Mouse (Mus musculus): ENCODE data around the gene Ppp1r13b. TPM values are rescaled to one million over a fixed set of nuclear protein-coding genes. Genes with fewer than 3 reads are reported as not detected.
A peak's percentile ranks its signal among the peaks of the same experiment; 100 is the strongest.

The Ppp1r13b gene
- total and polyA plus RNA-seq, 2 experiments from 2014 or later, result 36.5 to 57.4 TPM

GRCm38 (mm10) chr12:111916514-111917217 is 8.8 kb upstream of the Ppp1r13b start:
- TF ChIP-seq CTCF (IDR thresholded peaks at IDR 0.05; ENCODE audit: low read depth), result no peak
- Histone ChIP-seq H3K9ac (replicated peaks; ENCODE audit: low read length) (no peak overlapping the region), H3K36me3 (ENCODE audit: insufficient read depth, low read length) (no peaks in the 10 kb centered on the region), H3K9me3 (ENCODE audit: low read length) (no peaks in the 10 kb centered on the region), H3K4me2 (ENCODE audit: low read depth, low read length) (no peak overlapping the region), H3K27me3 (ENCODE audit: insufficient read depth, low read length) (no peaks in the 10 kb centered on the region), H3K27ac (no peak overlapping the region; the same call in 1 of the 2 replicates), H3K4me3 (ENCODE audit: low read length) (no peak overlapping the region), H3K4me1 (ENCODE audit: insufficient read depth, low read length) (no peaks in the 10 kb centered on the region)
- peak; percentile 25 for DNase-seq (ENCODE audit: low spot score)
- WGBS, result 42% methylated on average over 12 of the region's 12 CpGs
- 0 out of 2 replicates have a peak, but pooled peaks have one; percentile 2 for ATAC-seq

- DNase-seq (ENCODE audit: low spot score) (peak; percentile 34), ATAC-seq (0 out of 2 replicates have a peak, but pooled peaks have one; percentile 31)
- no peak overlapping the region for H3K9ac ChIP-seq (replicated peaks; ENCODE audit: low read length)
- TF ChIP-seq CTCF (IDR thresholded peaks at IDR 0.05; ENCODE audit: low read depth), result no peak
- WGBS, result 73% methylated on average over 6 of the region's 6 CpGs
- H3K4me2 ChIP-seq (ENCODE audit: low read depth, low read length), result no peak overlapping the region
- no peaks in the 10 kb centered on the region for H3K27me3 ChIP-seq (ENCODE audit: insufficient read depth, low read length)
- no peaks in the 10 kb centered on the region for H3K4me1 ChIP-seq (ENCODE audit: insufficient read depth, low read length)
- no peaks in the 10 kb centered on the region for H3K36me3 ChIP-seq (ENCODE audit: insufficient read depth, low read length)
- H3K27ac ChIP-seq, result no peak overlapping the region
- H3K9me3 ChIP-seq (ENCODE audit: low read length), result no peaks in the 10 kb centered on the region
- H3K4me3 ChIP-seq (ENCODE audit: low read length), result no peak overlapping the region
Measured at GRCm38 (mm10) chr12:111915781-111916180, 7.9 kb upstream of the Ppp1r13b start.

GRCm38 (mm10) chr12:111914031-111914430 is 6.1 kb upstream of the Ppp1r13b start:
- no peak overlapping the region for H3K9ac ChIP-seq (replicated peaks; ENCODE audit: low read length)
- H3K4me1 ChIP-seq (ENCODE audit: insufficient read depth, low read length), result no peaks in the 10 kb centered on the region
- no peak overlapping the region for H3K27ac ChIP-seq
- no peaks in the 10 kb centered on the region for H3K27me3 ChIP-seq (ENCODE audit: insufficient read depth, low read length)
- H3K36me3 ChIP-seq (ENCODE audit: insufficient read depth, low read length), result no peaks in the 10 kb centered on the region
- no peak overlapping the region for H3K4me3 ChIP-seq (ENCODE audit: low read length)
- no peak overlapping the region for H3K4me2 ChIP-seq (ENCODE audit: low read depth, low read length)
- no peak for TF ChIP-seq CTCF (IDR thresholded peaks at IDR 0.05; ENCODE audit: low read depth)
- 55% methylated on average over 3 of the region's 3 CpGs for WGBS
- H3K9me3 ChIP-seq (ENCODE audit: low read length), result no peaks in the 10 kb centered on the region
- DNase-seq (ENCODE audit: low spot score), result no peak
- no peak for ATAC-seq

GRCm38 (mm10) chr12:111912802-111913201 is 4.9 kb upstream of the Ppp1r13b start:
- Histone ChIP-seq H3K27ac (no peak overlapping the region), H3K9me3 (ENCODE audit: low read length) (no peaks in the 10 kb centered on the region), H3K4me1 (ENCODE audit: insufficient read depth, low read length) (peaks cover 6% of the 10 kb centered on the region; the same call in 1 of the 2 replicates), H3K4me3 (ENCODE audit: low read length) (no peak overlapping the region), H3K4me2 (ENCODE audit: low read depth, low read length) (no peak overlapping the region), H3K27me3 (ENCODE audit: insufficient read depth, low read length) (no peaks in the 10 kb centered on the region), H3K36me3 (ENCODE audit: insufficient read depth, low read length) (no peaks in the 10 kb centered on the region), H3K9ac (replicated peaks; ENCODE audit: low read length) (no peak overlapping the region)
- WGBS, result 87% methylated on average over 7 of the region's 7 CpGs
- DNase-seq (ENCODE audit: low spot score), result no peak
- no peak for ATAC-seq
- TF ChIP-seq CTCF (IDR thresholded peaks at IDR 0.05; ENCODE audit: low read depth), result no peak

- H3K4me3 ChIP-seq (ENCODE audit: low read length), result no peak overlapping the region
- peaks cover 6% of the 10 kb centered on the region; the same call in 1 of the 2 replicates for H3K4me1 ChIP-seq (ENCODE audit: insufficient read depth, low read length)
- no peaks in the 10 kb centered on the region for H3K36me3 ChIP-seq (ENCODE audit: insufficient read depth, low read length)
- no peak overlapping the region for H3K4me2 ChIP-seq (ENCODE audit: low read depth, low read length)
- TF ChIP-seq CTCF (IDR thresholded peaks at IDR 0.05; ENCODE audit: low read depth), result no peak
- H3K27ac ChIP-seq, result no peak overlapping the region
- ATAC-seq (no peak), DNase-seq (ENCODE audit: low spot score) (no peak)
- 94% methylated on average over 2 of the region's 2 CpGs for WGBS
- H3K9me3 ChIP-seq (ENCODE audit: low read length), result no peaks in the 10 kb centered on the region
- no peaks in the 10 kb centered on the region for H3K27me3 ChIP-seq (ENCODE audit: insufficient read depth, low read length)
- no peak overlapping the region for H3K9ac ChIP-seq (replicated peaks; ENCODE audit: low read length)
Measured at GRCm38 (mm10) chr12:111911796-111912195, 3.9 kb upstream of the Ppp1r13b start.

- 88% methylated on average over 15 of the region's 15 CpGs for WGBS
- TF ChIP-seq CTCF (IDR thresholded peaks at IDR 0.05; ENCODE audit: low read depth), result no peak
- H3K4me1 ChIP-seq (ENCODE audit: insufficient read depth, low read length), result peaks cover 6% of the 10 kb centered on the region; the same call in 1 of the 2 replicates
- H3K4me2 ChIP-seq (ENCODE audit: low read depth, low read length), result no peak overlapping the region
- DNase-seq (ENCODE audit: low spot score) (no peak), ATAC-seq (no peak)
- H3K27ac ChIP-seq, result no peak overlapping the region
- no peaks in the 10 kb centered on the region for H3K36me3 ChIP-seq (ENCODE audit: insufficient read depth, low read length)
- no peaks in the 10 kb centered on the region for H3K9me3 ChIP-seq (ENCODE audit: low read length)
- H3K27me3 ChIP-seq (ENCODE audit: insufficient read depth, low read length), result no peaks in the 10 kb centered on the region
- no peak overlapping the region for H3K4me3 ChIP-seq (ENCODE audit: low read length)
- H3K9ac ChIP-seq (replicated peaks; ENCODE audit: low read length), result no peak overlapping the region
Measured at GRCm38 (mm10) chr12:111911171-111911760, 3.4 kb upstream of the Ppp1r13b start.
